Mouse (Mus musculus): ENCODE measurements around the gene Hdgfl2. TPM values are rescaled to one million over a fixed set of nuclear protein-coding genes. Genes with fewer than 3 reads are reported as not detected.

Hdgfl2 gene
- polyA plus RNA-seq, 1 experiment from 2014 or later: 119 TPM

GRCm38 (mm10) chr17:56134463-56134971 lies 55.1 kb downstream of the Hdgfl2 start:
- Histone ChIP-seq H3K27ac (ENCODE audit: low read depth, low read length) (peak overlapping the region; percentile 77; the same call in 1 of the 2 replicates), H3K9me3 (ENCODE audit: control insufficient read depth, low read length) (no peaks in the 10 kb centered on the region), H3K4me1 (replicated peaks; ENCODE audit: control insufficient read depth, insufficient read depth, low read length) (peaks cover 27% of the 10 kb centered on the region), H3K4me2 (peak overlapping the region; percentile 92), H3K36me3 (ENCODE audit: control insufficient read depth, insufficient read depth, low read length) (no peaks in the 10 kb centered on the region), H3K9ac (ENCODE audit: low read depth, low read length) (0 out of 2 replicates have a peak overlapping the region, but pooled peaks have one; percentile 44), H3K27me3 (replicated peaks; ENCODE audit: control insufficient read depth, insufficient read depth, low read length) (peaks cover 13% of the 10 kb centered on the region), H3K4me3 (ENCODE audit: low read depth, low read length) (peak overlapping the region; percentile 54)
- DNase-seq (ENCODE audit: low spot score) (peak; percentile 73), ATAC-seq (replicated peaks; ENCODE audit: low FRiP score) (peak; percentile 57)
- WGBS: 2% methylated on average over 27 of the region's 27 CpGs

DNA sequence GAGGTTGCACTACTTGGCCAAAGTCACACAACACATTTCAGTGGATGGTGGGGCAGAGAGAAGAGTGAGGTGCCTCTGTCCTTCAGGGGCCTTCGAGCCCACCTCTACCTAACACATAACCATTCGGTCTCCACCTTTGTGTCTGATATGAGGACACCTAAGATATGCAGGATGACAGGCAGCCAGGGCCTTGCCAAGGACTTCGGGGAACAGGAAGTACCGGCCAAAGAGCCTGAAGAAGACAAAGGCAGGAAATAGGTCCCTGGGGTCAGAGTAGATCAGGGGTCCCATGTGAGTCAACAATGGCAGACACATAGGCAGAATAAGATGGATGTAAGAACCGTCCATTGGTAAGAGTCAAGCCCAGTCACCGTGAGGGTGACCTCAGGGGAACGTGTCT lies 57.1 kb downstream of the Hdgfl2 start:
- Histone ChIP-seq H3K9me3 (ENCODE audit: control insufficient read depth, low read length) (no peaks in the 10 kb centered on the region), H3K36me3 (ENCODE audit: control insufficient read depth, insufficient read depth, low read length) (no peaks in the 10 kb centered on the region), H3K4me3 (ENCODE audit: low read depth, low read length) (no peak overlapping the region), H3K27me3 (replicated peaks; ENCODE audit: control insufficient read depth, insufficient read depth, low read length) (peaks cover 33% of the 10 kb centered on the region), H3K9ac (ENCODE audit: low read depth, low read length) (no peak overlapping the region), H3K4me2 (no peak overlapping the region), H3K27ac (ENCODE audit: low read depth, low read length) (no peak overlapping the region), H3K4me1 (replicated peaks; ENCODE audit: control insufficient read depth, insufficient read depth, low read length) (peaks cover 32% of the 10 kb centered on the region)
- no peak for DNase-seq (ENCODE audit: low spot score)
- ATAC-seq (replicated peaks; ENCODE audit: low FRiP score): no peak
- WGBS: 69% methylated on average over 7 of the region's 7 CpGs

DNA sequence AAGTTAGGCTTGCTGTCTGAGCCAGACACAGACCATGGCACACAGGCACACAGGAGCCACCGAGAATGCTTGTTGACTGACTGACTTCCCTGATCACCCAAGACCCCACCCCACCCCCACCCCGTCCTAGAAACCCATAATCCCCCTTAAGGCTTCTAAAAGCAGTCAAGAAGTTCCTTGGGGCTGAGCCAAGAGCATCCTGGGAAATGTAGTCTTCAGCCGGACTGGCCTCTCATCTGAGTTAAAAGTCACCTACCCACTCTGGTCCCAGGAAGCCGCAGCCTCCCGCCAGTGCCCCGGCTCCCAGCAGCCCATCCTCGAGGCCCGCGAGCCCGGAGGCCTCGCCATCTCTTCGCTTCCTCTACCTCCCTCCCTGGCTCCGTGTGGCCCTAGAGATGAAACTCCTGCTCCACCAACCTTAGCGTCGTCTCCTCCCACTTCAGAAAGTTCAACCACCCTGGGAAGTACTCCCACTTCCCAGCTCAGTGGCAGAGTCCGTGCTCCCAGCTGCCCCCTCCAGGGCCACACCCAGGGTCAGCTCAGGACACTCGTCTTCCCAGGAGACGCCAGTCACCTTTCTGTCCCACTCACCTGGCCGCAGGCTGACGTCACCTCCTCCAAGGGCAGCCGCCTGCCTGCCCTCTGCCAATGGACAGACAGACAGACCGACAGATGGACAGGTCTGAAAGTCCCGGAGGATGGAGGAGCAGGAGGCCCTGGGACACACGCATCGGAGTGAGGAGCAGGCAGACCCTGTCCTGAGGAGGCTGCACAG lies 58.6 kb downstream of the Hdgfl2 start:
- Histone ChIP-seq H3K9me3 (ENCODE audit: control insufficient read depth, low read length) (no peaks in the 10 kb centered on the region), H3K4me1 (replicated peaks; ENCODE audit: control insufficient read depth, insufficient read depth, low read length) (peaks cover 40% of the 10 kb centered on the region), H3K27me3 (replicated peaks; ENCODE audit: control insufficient read depth, insufficient read depth, low read length) (peaks cover 47% of the 10 kb centered on the region), H3K4me3 (ENCODE audit: low read depth, low read length) (no peak overlapping the region), H3K36me3 (ENCODE audit: control insufficient read depth, insufficient read depth, low read length) (no peaks in the 10 kb centered on the region), H3K9ac (ENCODE audit: low read depth, low read length) (no peak overlapping the region), H3K4me2 (peak overlapping the region; percentile 3), H3K27ac (ENCODE audit: low read depth, low read length) (no peak overlapping the region)
- no peak for DNase-seq (ENCODE audit: low spot score)
- ATAC-seq (replicated peaks; ENCODE audit: low FRiP score): no peak
- 23% methylated on average over 25 of the region's 25 CpGs for WGBS

GRCm38 (mm10) chr17:56139355-56139754 lies 59.9 kb downstream of the Hdgfl2 start:
- Histone ChIP-seq H3K27ac (ENCODE audit: low read depth, low read length) (no peak overlapping the region), H3K4me3 (ENCODE audit: low read depth, low read length) (peak overlapping the region; percentile 70), H3K4me2 (peak overlapping the region; percentile 99), H3K4me1 (replicated peaks; ENCODE audit: control insufficient read depth, insufficient read depth, low read length) (peaks cover 28% of the 10 kb centered on the region), H3K27me3 (replicated peaks; ENCODE audit: control insufficient read depth, insufficient read depth, low read length) (peaks cover 60% of the 10 kb centered on the region), H3K9me3 (ENCODE audit: control insufficient read depth, low read length) (no peaks in the 10 kb centered on the region), H3K9ac (ENCODE audit: low read depth, low read length) (peak overlapping the region; percentile 52), H3K36me3 (ENCODE audit: control insufficient read depth, insufficient read depth, low read length) (no peaks in the 10 kb centered on the region)
- 9% methylated on average over 17 of the region's 21 CpGs for WGBS
- no peak for DNase-seq (ENCODE audit: low spot score)
- no peak; the same call in 1 of the 2 replicates for ATAC-seq (replicated peaks; ENCODE audit: low FRiP score)

DNA sequence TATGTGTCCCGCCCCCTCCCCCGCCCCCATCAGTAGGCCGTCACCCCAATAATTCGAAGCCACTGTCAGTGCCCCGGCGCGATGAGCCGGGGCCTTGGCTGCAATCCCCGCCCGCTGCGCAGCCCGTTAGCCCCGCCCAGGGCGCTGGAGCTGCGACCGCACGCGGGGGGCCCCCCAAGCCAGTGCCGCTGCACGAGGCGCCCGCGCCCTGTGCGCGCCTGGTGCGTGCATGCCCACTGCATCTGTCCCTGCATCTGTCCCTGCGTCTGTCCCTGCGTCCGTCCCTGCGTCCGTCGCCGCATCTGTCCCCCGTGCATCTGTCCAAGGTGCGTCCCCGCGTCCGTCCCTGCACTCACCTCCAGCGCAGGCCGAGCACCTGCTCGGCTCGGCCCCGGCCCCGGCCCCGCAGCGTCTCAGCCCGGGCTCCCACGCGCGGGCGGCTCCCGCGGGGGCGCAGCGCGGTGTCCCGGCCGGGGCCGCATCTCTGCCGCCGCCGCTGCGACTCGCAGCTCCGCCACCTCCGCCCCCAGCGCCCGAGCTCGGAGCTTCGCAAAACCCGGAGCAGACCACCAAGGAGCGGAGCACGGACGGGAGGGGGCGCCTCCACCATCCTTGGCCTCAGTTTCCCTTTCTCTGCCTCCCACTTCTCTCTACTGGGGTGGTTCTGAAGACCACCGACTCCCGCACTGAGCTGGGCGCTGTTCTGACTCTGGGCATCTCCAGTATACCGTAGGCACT lies 60.6 kb downstream of the Hdgfl2 start, which contains the start of gene Sema6b:
Sema6b (minus strand) TSS at position 486 of the 738 bp plus-strand sequence.
- Histone ChIP-seq H3K27ac (ENCODE audit: low read depth, low read length) (no peak within 1 kb of the TSS), H3K4me3 (ENCODE audit: low read depth, low read length) (peak within 1 kb of the TSS; percentile 70), H3K4me2 (peak within 1 kb of the TSS; percentile 99), H3K9ac (ENCODE audit: low read depth, low read length) (peak within 1 kb of the TSS; percentile 52), H3K4me1 (replicated peaks; ENCODE audit: control insufficient read depth, insufficient read depth, low read length) (peaks cover 21% of the 10 kb centered on the region), H3K36me3 (ENCODE audit: control insufficient read depth, insufficient read depth, low read length) (no peaks in the 10 kb centered on the region), H3K27me3 (replicated peaks; ENCODE audit: control insufficient read depth, insufficient read depth, low read length) (peaks cover 67% of the 10 kb centered on the region), H3K9me3 (ENCODE audit: control insufficient read depth, low read length) (no peaks in the 10 kb centered on the region)
- DNase-seq (ENCODE audit: low spot score) (peak; percentile 78), ATAC-seq (replicated peaks; ENCODE audit: low FRiP score) (peak; percentile 43)
- 2% methylated on average over 65 of the region's 79 CpGs for WGBS

- H3K36me3 ChIP-seq (ENCODE audit: control insufficient read depth, insufficient read depth, low read length): no peaks in the 10 kb centered on the region
- no peak; the same call in 1 of the 2 replicates for ATAC-seq (replicated peaks; ENCODE audit: low FRiP score)
- no peaks in the 10 kb centered on the region for H3K9me3 ChIP-seq (ENCODE audit: control insufficient read depth, low read length)
- DNase-seq (ENCODE audit: low spot score): no peak
- H3K4me3 ChIP-seq (ENCODE audit: low read depth, low read length): peak overlapping the region; percentile 42
- peak overlapping the region; percentile 76 for H3K4me2 ChIP-seq
- no peak overlapping the region for H3K27ac ChIP-seq (ENCODE audit: low read depth, low read length)
- H3K9ac ChIP-seq (ENCODE audit: low read depth, low read length): 0 out of 2 replicates have a peak overlapping the region, but pooled peaks have one; percentile 14
- peaks cover 20% of the 10 kb centered on the region for H3K4me1 ChIP-seq (replicated peaks; ENCODE audit: control insufficient read depth, insufficient read depth, low read length)
- H3K27me3 ChIP-seq (replicated peaks; ENCODE audit: control insufficient read depth, insufficient read depth, low read length): peaks cover 86% of the 10 kb centered on the region
- WGBS: 1% methylated on average over 43 of the region's 47 CpGs
These were observed 62.5 kb downstream of the Hdgfl2 start for GRCm38 (mm10) chr17:56141702-56142605.

DNA sequence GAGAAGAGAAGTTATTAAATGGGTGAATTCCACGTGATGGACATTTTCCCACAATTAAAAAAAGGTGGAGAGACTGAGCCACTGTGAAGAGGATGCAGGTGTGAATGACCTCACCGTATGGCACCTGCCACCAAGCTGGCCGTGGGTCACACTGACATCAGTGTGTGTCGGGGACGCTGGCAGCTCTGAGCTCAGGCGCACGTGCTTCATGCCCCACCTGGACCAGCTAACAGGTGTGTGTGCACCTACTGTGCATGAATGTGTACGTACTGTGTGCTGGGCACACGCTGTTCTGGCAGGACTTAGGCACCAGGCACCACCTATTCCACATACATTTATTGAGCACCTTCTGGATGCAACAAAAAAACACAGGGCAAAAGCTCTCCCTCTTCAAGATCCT lies 65.1 kb downstream of the Hdgfl2 start:
- peaks cover 96% of the 10 kb centered on the region for H3K27me3 ChIP-seq (replicated peaks; ENCODE audit: control insufficient read depth, insufficient read depth, low read length)
- 68% methylated on average over 9 of the region's 9 CpGs for WGBS

GRCm38 (mm10) chr17:56146131-56146530 lies 66.7 kb downstream of the Hdgfl2 start:
- no peak for DNase-seq (ENCODE audit: low spot score)
- 23% methylated on average over 9 of the region's 9 CpGs for WGBS
- ATAC-seq (replicated peaks; ENCODE audit: low FRiP score): no peak
- Histone ChIP-seq H3K4me2 (no peak overlapping the region), H3K27ac (ENCODE audit: low read depth, low read length) (no peak overlapping the region), H3K9ac (ENCODE audit: low read depth, low read length) (no peak overlapping the region), H3K4me3 (ENCODE audit: low read depth, low read length) (no peak overlapping the region), H3K36me3 (ENCODE audit: control insufficient read depth, insufficient read depth, low read length) (no peaks in the 10 kb centered on the region), H3K9me3 (ENCODE audit: control insufficient read depth, low read length) (no peaks in the 10 kb centered on the region), H3K4me1 (replicated peaks; ENCODE audit: control insufficient read depth, insufficient read depth, low read length) (peaks cover 10% of the 10 kb centered on the region), H3K27me3 (replicated peaks; ENCODE audit: control insufficient read depth, insufficient read depth, low read length) (peaks cover 91% of the 10 kb centered on the region)

More for the DNA sequence above, 65.1 kb downstream of the Hdgfl2 start:
- Histone ChIP-seq H3K36me3 (ENCODE audit: control insufficient read depth, insufficient read depth, low read length) (no peaks in the 10 kb centered on the region), H3K4me1 (replicated peaks; ENCODE audit: control insufficient read depth, insufficient read depth, low read length) (peaks cover 13% of the 10 kb centered on the region), H3K27ac (ENCODE audit: low read depth, low read length) (no peak overlapping the region), H3K4me3 (ENCODE audit: low read depth, low read length) (no peak overlapping the region), H3K9me3 (ENCODE audit: control insufficient read depth, low read length) (no peaks in the 10 kb centered on the region), H3K9ac (ENCODE audit: low read depth, low read length) (no peak overlapping the region), H3K4me2 (no peak overlapping the region)
- ATAC-seq (replicated peaks; ENCODE audit: low FRiP score) (no peak), DNase-seq (ENCODE audit: low spot score) (no peak)
